Mouse (Mus musculus): ENCODE measurements around the gene Olfr420. TPM values are rescaled to one million over a fixed set of nuclear protein-coding genes. Genes with fewer than 3 reads are reported as not detected.

Olfr420 gene
- total RNA-seq (2022): not detected

GRCm38 (mm10) chr1:174155333-174155732 is at the start of gene Olfr420:
Gene Olfr420, plus strand, starts transcription at chr1:174155633.
- DNase-seq (ENCODE audit: low spot score in 2 of 2): no peak

GRCm38 (mm10) chr1:174121062-174121461 is 34.4 kb upstream of the Olfr420 start, which contains the start of gene Olfr231:
Gene Olfr231, minus strand, starts transcription at chr1:174121162.
- no peak for DNase-seq (ENCODE audit: low spot score in 2 of 2)

- no peak for DNase-seq (ENCODE audit: low spot score in 2 of 2)
Observed at GRCm38 (mm10) chr1:174131217-174131616, 24.2 kb upstream of the Olfr420 start, which contains the start of gene Olfr424. Gene Olfr424, plus strand, starts transcription at chr1:174131517.

- DNase-seq (ENCODE audit: low spot score in 2 of 2): no peak
Observed at GRCm38 (mm10) chr1:174131999-174132398, 23.4 kb upstream of the Olfr420 start.

GRCm38 (mm10) chr1:174141384-174141783 is 14.0 kb upstream of the Olfr420 start:
- no peak for DNase-seq (ENCODE audit: low spot score in 2 of 2)

- DNase-seq (ENCODE audit: low spot score in 2 of 2): no peak
Observed at GRCm38 (mm10) chr1:174146696-174147095, 8.7 kb upstream of the Olfr420 start.

- DNase-seq (ENCODE audit: low spot score in 2 of 2): no peak
Observed at GRCm38 (mm10) chr1:174149289-174149688, 6.1 kb upstream of the Olfr420 start.

- DNase-seq (ENCODE audit: low spot score in 2 of 2): no peak
Observed at GRCm38 (mm10) chr1:174157622-174158021, 2.2 kb downstream of the Olfr420 start.

- DNase-seq (ENCODE audit: low spot score in 2 of 2): no peak
Observed at GRCm38 (mm10) chr1:174158512-174158911, 3.1 kb downstream of the Olfr420 start.

- no peak for DNase-seq (ENCODE audit: low spot score in 2 of 2)
Observed at GRCm38 (mm10) chr1:174159095-174159494, 3.7 kb downstream of the Olfr420 start.

GRCm38 (mm10) chr1:174169024-174169423 is 13.6 kb downstream of the Olfr420 start:
- no peak for DNase-seq (ENCODE audit: low spot score in 2 of 2)

- no peak for DNase-seq (ENCODE audit: low spot score in 2 of 2)
Observed at GRCm38 (mm10) chr1:174170706-174171501, 15.5 kb downstream of the Olfr420 start.

GRCm38 (mm10) chr1:174171537-174171936 is 16.1 kb downstream of the Olfr420 start:
- no peak for DNase-seq (ENCODE audit: low spot score in 2 of 2)

- DNase-seq (ENCODE audit: low spot score in 2 of 2): no peak
Observed at GRCm38 (mm10) chr1:174172605-174173004, 17.2 kb downstream of the Olfr420 start, which contains the start of gene Spta1. Gene Spta1, plus strand, starts transcription at chr1:174172776.

GRCm38 (mm10) chr1:174204699-174205098 is 49.3 kb downstream of the Olfr420 start:
- DNase-seq (ENCODE audit: low spot score in 2 of 2): no peak

Other genes with a start within 250 kb of the Olfr420 start
- 1 to 10 TPM in 1 of 4 experiments, under 1 TPM in 2, not detected in 1; 0.45 to 1.1 (median 0.49) TPM for gene Ifi211, start 242.6 kb upstream of the Olfr420 start, total RNA-seq (2022)
- 1 to 10 TPM; 3.5 to 9.9 (median 7.0) TPM for gene Mndal, start 213.1 kb upstream of the Olfr420 start, total RNA-seq (2022)
- gene Ifi203, start 213.0 kb upstream of the Olfr420 start, total RNA-seq (2022): 1 to 10 TPM; 1.8 to 5.9 (median 3.3) TPM
- not detected for gene Ifi202b, start 172.9 kb upstream of the Olfr420 start, total RNA-seq (2022)
- gene Ifi205, start 123.8 kb upstream of the Olfr420 start, total RNA-seq (2022): not detected
- not detected for gene Olfr433, start 114.9 kb upstream of the Olfr420 start, total RNA-seq (2022)
- not detected for gene Olfr432, start 106.4 kb upstream of the Olfr420 start, total RNA-seq (2022)
- gene Olfr430, start 89.0 kb upstream of the Olfr420 start, total RNA-seq (2022): not detected
- not detected for gene Olfr429, start 71.3 kb upstream of the Olfr420 start, total RNA-seq (2022)
- gene Olfr427, start 58.7 kb upstream of the Olfr420 start, total RNA-seq (2022): not detected
- not detected for gene Olfr231, start 34.5 kb upstream of the Olfr420 start, total RNA-seq (2022)
- not detected for gene Olfr424, start 24.1 kb upstream of the Olfr420 start, total RNA-seq (2022)
- under 1 TPM in 3 of 4 experiments, not detected in 1; 0.04 to 0.11 (median 0.07) TPM for gene Spta1, start 17.1 kb downstream of the Olfr420 start, total RNA-seq (2022)
- not detected for gene Olfr419, start 96.4 kb downstream of the Olfr420 start, total RNA-seq (2022)
- gene Mptx1, start 174.9 kb downstream of the Olfr420 start, total RNA-seq (2022): not detected
- not detected for gene Olfr417, start 209.5 kb downstream of the Olfr420 start, total RNA-seq (2022)
- gene Olfr248, start 235.4 kb downstream of the Olfr420 start, total RNA-seq (2022): not detected

All from layer of hippocampus, adult 8-10 months (tissue).